Mouse (Mus musculus) stomach, postnatal 0 days (tissue): ENCODE data around the gene Tm4sf1.

Experiments
- CTCF ChIP-seq: IDR thresholded peaks from 2 replicates; pipeline ENCODE4 v1.5.1; 2016; ENCODE audit warnings: antibody characterized with exemption, low read depth, mild to moderate bottlenecking, moderate library complexity
- EP300 ChIP-seq: optimal IDR thresholded peaks from 2 replicates; pipeline ENCODE3; 2016; ENCODE audit warnings: antibody characterized with exemption

DNA sequence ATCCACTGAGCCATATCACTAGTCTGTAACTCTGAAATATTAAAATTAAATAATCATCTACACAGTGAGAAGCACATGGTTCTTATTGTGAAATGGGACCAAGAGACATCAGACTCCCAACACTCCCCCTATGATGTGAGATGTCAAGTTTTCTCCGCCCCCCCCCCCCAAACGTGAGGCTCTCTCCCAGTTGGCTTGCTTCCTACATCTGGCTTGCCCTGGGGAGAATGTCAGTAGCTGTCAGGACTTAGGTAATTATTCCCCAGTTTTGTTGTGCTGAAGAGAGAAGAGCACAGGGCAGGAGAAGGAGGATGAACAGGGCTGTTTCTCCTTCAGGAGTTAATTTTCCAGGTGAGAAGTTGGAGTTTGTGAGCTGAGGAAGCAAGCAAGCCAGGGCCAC, 1.1 kb upstream of the Tm4sf1 start:
- TF ChIP-seq EP300 (no peak), CTCF (no peak)
